Mouse (Mus musculus) G1E (cell line): ENCODE measurements around the gene Tada2a.

ENCODE experiments used
- CTCF ChIP-seq: IDR thresholded peaks from 2 replicates; pipeline ENCODE4 v1.5.1; 2012; ENCODE audit warnings: low read depth, low read length, inconsistent platforms, mixed read lengths
- GATA1 ChIP-seq: IDR thresholded peaks from 2 replicates; pipeline ENCODE4 v1.6.1; 2012; ENCODE audit warnings: borderline replicate concordance, low read length, inconsistent platforms, mixed read lengths
- POLR2AphosphoS5 ChIP-seq: IDR thresholded peaks from 2 replicates; pipeline ENCODE4 v1.6.1; 2012; ENCODE audit warnings: low read depth, low read length, inconsistent platforms; ENCODE audit not compliant: insufficient replicate concordance

DNA sequence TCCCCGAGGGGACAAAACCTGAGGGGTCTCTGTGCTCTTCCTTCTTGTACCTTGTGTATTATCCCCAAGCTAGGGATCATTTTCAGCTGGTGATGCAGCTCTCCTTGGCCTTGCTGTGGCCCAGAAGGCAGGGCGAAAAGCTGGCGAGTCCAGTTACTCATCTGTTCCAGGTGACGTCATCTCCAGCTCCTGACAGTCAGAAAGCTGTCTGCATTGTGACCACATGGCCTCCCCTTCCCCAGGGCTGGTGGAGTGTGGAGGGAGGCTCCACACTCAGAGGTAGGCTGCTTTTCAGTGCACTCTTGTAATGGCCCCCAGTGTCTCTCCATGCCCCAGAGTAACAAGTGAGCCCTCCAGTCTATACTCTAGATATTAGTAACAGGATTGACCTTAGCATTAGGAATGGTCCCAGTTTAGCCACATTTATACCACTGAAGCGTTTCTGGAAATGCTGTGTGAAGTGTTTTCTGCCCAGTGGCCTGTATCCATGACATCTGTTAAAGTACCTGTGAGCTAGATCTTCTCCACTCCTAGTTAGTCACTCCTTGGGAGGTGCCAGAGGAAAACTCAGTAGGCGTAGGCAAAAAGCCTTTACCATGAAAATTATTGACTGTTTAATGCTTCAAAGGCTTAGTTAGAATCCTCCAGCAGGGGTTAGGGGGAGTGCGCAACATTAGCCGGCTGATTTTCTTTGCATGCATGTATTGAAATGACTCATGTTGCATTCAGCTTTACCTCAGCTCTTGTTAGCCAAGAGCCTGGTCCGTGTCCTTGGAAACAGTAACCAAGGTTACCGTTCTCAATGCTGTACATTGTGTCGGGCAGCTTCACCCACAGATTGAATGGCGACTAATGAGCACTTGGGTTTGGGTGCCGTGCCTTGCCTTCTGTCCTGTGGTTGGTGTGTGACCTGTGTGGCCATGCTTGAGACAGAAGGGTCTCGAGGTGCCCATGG lies 86.3 kb downstream of the Tada2a start:
- TF ChIP-seq CTCF (no peak), GATA1 (no peak), POLR2AphosphoS5 (no peak)
